Mouse (Mus musculus): Measurements from ENCODE around the gene Plekha7. TPM values are rescaled to one million over a fixed set of nuclear protein-coding genes. Genes with fewer than 3 reads are reported as not detected.

Plekha7 gene
- polyA plus RNA-seq (2012; ENCODE audit: insufficient read depth, low replicate concordance), result 0.87 and 1.3 TPM in 2 replicates

DNA sequence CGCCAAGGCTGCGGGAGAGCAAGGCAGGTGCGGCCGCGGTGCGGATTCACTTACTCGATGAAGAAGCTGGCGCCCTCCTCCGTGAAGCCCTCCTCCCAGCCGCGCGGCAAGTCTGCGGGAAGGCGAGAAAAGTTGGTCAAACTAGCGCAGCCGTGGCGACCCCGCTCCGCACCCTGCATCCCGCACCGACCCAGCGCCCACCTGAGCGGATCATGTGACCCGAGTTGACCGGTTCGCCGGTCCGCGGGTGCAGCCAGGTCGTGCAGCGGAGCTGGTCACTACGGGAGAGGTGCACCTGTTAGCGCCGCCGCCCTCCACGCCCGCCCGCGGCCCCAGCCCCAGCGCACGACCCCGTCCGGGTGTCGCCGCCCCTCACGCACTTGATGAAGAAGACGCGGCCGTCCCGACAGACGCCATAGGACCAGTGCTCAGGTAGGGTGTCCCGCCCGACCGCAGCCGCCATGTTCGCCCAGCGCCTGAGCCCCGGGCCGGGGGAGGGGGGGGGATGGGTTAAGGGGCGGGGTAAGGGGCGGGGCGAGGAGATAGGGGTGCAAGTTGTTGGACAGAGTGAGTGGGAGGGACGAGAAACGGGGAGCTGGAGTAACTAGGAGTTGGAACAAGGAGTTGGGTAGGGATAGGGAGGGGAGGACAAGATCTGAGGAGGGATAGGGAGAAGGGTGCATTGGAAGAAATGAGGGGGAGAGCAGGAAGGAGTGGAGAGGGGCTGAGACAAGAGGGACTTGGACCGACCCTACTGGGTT, at the start of gene Plekha7:
Plekha7 (minus strand) TSS at position 506 of the 761 bp plus-strand sequence.
- H3K4me1 ChIP-seq, result peaks cover 33% of the 10 kb centered on the region
- peaks cover 61% of the 10 kb centered on the region for H3K27me3 ChIP-seq (replicated peaks)
- TF ChIP-seq GATA1 (IDR thresholded peaks at IDR 0.05; ENCODE audit: borderline replicate concordance, low read length) (no peak), FLI1 (IDR thresholded peaks at IDR 0.05; ENCODE audit: low read length) (no peak)
- no peaks in the 10 kb centered on the region for H3K9me3 ChIP-seq
- H3K36me3 ChIP-seq (replicated peaks; ENCODE audit: low read length), result no peaks in the 10 kb centered on the region
- H3K4me3 ChIP-seq (replicated peaks), result peak within 1 kb of the TSS; percentile 94

DNA sequence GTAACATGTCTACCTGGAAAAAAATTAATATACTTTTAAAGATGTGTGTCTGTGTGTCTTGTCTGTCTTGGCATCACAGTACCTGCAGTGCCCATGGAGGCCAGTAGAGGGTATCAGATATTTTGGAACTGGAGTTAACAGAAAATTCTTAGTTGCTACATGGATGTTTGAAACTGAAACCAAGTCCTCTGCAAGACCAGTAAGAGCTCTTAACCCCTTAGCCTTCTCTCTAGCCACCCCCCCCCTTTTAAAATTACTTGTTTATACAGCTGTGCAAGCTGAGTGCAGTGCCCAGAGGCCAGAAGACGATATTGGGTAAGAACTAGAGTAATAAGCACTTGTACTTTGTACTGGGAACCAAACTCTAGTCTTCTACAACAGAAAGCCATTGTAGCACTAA, 28.1 kb upstream of the Plekha7 start:
- TF ChIP-seq GATA1 (IDR thresholded peaks at IDR 0.05; ENCODE audit: borderline replicate concordance, low read length) (no peak), FLI1 (IDR thresholded peaks at IDR 0.05; ENCODE audit: low read length) (no peak)
- H3K4me3 ChIP-seq (replicated peaks), result peak overlapping the region; percentile 86
- peaks cover 31% of the 10 kb centered on the region; the same call in 1 of the 2 replicates for H3K4me1 ChIP-seq
- H3K27me3 ChIP-seq (replicated peaks), result no peaks in the 10 kb centered on the region
- peaks cover 25% of the 10 kb centered on the region for H3K36me3 ChIP-seq (replicated peaks; ENCODE audit: low read length)
- no peaks in the 10 kb centered on the region for H3K9me3 ChIP-seq

GRCm38 (mm10) chr7:116335133-116335532, 27.0 kb upstream of the Plekha7 start:
- no peak for TF ChIP-seq GATA1 (IDR thresholded peaks at IDR 0.05; ENCODE audit: borderline replicate concordance, low read length)
- no peak for TF ChIP-seq FLI1 (IDR thresholded peaks at IDR 0.05; ENCODE audit: low read length)
- no peaks in the 10 kb centered on the region for H3K27me3 ChIP-seq (replicated peaks)
- no peaks in the 10 kb centered on the region for H3K9me3 ChIP-seq
- H3K4me3 ChIP-seq (replicated peaks), result peak overlapping the region; percentile 99
- H3K36me3 ChIP-seq (replicated peaks; ENCODE audit: low read length), result peaks cover 35% of the 10 kb centered on the region
- peaks cover 31% of the 10 kb centered on the region; the same call in 1 of the 2 replicates for H3K4me1 ChIP-seq

- no peaks in the 10 kb centered on the region for H3K27me3 ChIP-seq (replicated peaks)
- TF ChIP-seq FLI1 (IDR thresholded peaks at IDR 0.05; ENCODE audit: low read length) (no peak), GATA1 (IDR thresholded peaks at IDR 0.05; ENCODE audit: borderline replicate concordance, low read length) (no peak)
- H3K36me3 ChIP-seq (replicated peaks; ENCODE audit: low read length), result peaks cover 36% of the 10 kb centered on the region
- H3K9me3 ChIP-seq, result no peaks in the 10 kb centered on the region
- peak overlapping the region; percentile 99 for H3K4me3 ChIP-seq (replicated peaks)
- peaks cover 31% of the 10 kb centered on the region; the same call in 1 of the 2 replicates for H3K4me1 ChIP-seq
Measured at GRCm38 (mm10) chr7:116334669-116335038, 26.5 kb upstream of the Plekha7 start.

- TF ChIP-seq FLI1 (IDR thresholded peaks at IDR 0.05; ENCODE audit: low read length) (peak; percentile 93), GATA1 (IDR thresholded peaks at IDR 0.05; ENCODE audit: borderline replicate concordance, low read length) (no peak)
- Histone ChIP-seq H3K27me3 (replicated peaks) (no peaks in the 10 kb centered on the region), H3K36me3 (replicated peaks; ENCODE audit: low read length) (peaks cover 32% of the 10 kb centered on the region)
Measured at GRCm38 (mm10) chr7:116333713-116334668, 25.8 kb upstream of the Plekha7 start, which contains the start of gene Rps13. TSS of gene Rps13 (minus strand) at chr7:116334195.

DNA sequence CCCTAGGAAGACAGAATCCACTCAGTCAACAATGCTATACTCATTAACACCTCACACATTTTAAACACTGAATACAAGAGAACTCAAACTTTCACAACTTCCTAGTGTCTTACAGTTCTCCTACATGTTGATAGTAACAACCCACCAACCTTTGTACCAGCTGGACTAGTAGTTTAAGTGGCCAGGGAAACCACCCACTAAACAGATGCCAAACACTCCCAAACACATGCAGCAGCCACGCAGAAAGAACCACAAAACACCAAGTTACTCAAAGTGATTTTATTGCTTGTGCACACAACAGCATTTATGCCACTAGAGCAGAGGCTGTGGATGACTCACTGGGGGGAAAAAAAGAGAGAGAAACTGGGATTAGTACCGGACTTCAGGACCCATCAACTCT, 23.1 kb upstream of the Plekha7 start:
- H3K36me3 ChIP-seq (replicated peaks; ENCODE audit: low read length), result peaks cover 32% of the 10 kb centered on the region
- no peak overlapping the region for H3K4me3 ChIP-seq (replicated peaks)
- peaks cover 24% of the 10 kb centered on the region; the same call in 1 of the 2 replicates for H3K4me1 ChIP-seq
- no peak for TF ChIP-seq GATA1 (IDR thresholded peaks at IDR 0.05; ENCODE audit: borderline replicate concordance, low read length)
- no peak for TF ChIP-seq FLI1 (IDR thresholded peaks at IDR 0.05; ENCODE audit: low read length)
- H3K27me3 ChIP-seq (replicated peaks), result no peaks in the 10 kb centered on the region
- H3K9me3 ChIP-seq, result no peaks in the 10 kb centered on the region

More at GRCm38 (mm10) chr7:116333713-116334668, 25.8 kb upstream of the Plekha7 start, which contains the start of gene Rps13:
- Histone ChIP-seq H3K4me3 (replicated peaks) (peak within 1 kb of the TSS; percentile 99), H3K9me3 (no peaks in the 10 kb centered on the region), H3K4me1 (peaks cover 31% of the 10 kb centered on the region; the same call in 1 of the 2 replicates)

GRCm38 (mm10) chr7:116329858-116330257, 21.7 kb upstream of the Plekha7 start:
- Histone ChIP-seq H3K4me1 (peaks cover 20% of the 10 kb centered on the region; the same call in 1 of the 2 replicates), H3K4me3 (replicated peaks) (no peak overlapping the region), H3K36me3 (replicated peaks; ENCODE audit: low read length) (peaks cover 32% of the 10 kb centered on the region), H3K9me3 (no peaks in the 10 kb centered on the region), H3K27me3 (replicated peaks) (no peaks in the 10 kb centered on the region)
- TF ChIP-seq FLI1 (IDR thresholded peaks at IDR 0.05; ENCODE audit: low read length) (no peak), GATA1 (IDR thresholded peaks at IDR 0.05; ENCODE audit: borderline replicate concordance, low read length) (no peak)

GRCm38 (mm10) chr7:116328777-116329176, 20.6 kb upstream of the Plekha7 start:
- Histone ChIP-seq H3K27me3 (replicated peaks) (no peaks in the 10 kb centered on the region), H3K4me3 (replicated peaks) (no peak overlapping the region), H3K9me3 (no peaks in the 10 kb centered on the region), H3K4me1 (peaks cover 16% of the 10 kb centered on the region; the same call in 1 of the 2 replicates), H3K36me3 (replicated peaks; ENCODE audit: low read length) (peaks cover 32% of the 10 kb centered on the region)
- TF ChIP-seq GATA1 (IDR thresholded peaks at IDR 0.05; ENCODE audit: borderline replicate concordance, low read length), result no peak
- no peak for TF ChIP-seq FLI1 (IDR thresholded peaks at IDR 0.05; ENCODE audit: low read length)

- H3K27me3 ChIP-seq (replicated peaks), result no peaks in the 10 kb centered on the region
- no peaks in the 10 kb centered on the region for H3K9me3 ChIP-seq
- no peak overlapping the region for H3K4me3 ChIP-seq (replicated peaks)
- peaks cover 32% of the 10 kb centered on the region for H3K36me3 ChIP-seq (replicated peaks; ENCODE audit: low read length)
- no peak for TF ChIP-seq FLI1 (IDR thresholded peaks at IDR 0.05; ENCODE audit: low read length)
- TF ChIP-seq GATA1 (IDR thresholded peaks at IDR 0.05; ENCODE audit: borderline replicate concordance, low read length), result no peak
- H3K4me1 ChIP-seq, result peaks cover 18% of the 10 kb centered on the region
Measured at GRCm38 (mm10) chr7:116327901-116328300, 19.7 kb upstream of the Plekha7 start.
